Mouse (Mus musculus) induced T-regulatory cell, adult 2 months (primary cell): ENCODE measurements around the gene Rpl7l1.
A peak's percentile ranks its signal among the peaks of the same experiment; 100 is the strongest.

Experiments
- DNase-seq: peaks from one replicate; pipeline ENCODE4 v3.0.0-alpha.2; 2012; ENCODE audit warnings: low read depth

Rpl7l1 gene

DNA sequence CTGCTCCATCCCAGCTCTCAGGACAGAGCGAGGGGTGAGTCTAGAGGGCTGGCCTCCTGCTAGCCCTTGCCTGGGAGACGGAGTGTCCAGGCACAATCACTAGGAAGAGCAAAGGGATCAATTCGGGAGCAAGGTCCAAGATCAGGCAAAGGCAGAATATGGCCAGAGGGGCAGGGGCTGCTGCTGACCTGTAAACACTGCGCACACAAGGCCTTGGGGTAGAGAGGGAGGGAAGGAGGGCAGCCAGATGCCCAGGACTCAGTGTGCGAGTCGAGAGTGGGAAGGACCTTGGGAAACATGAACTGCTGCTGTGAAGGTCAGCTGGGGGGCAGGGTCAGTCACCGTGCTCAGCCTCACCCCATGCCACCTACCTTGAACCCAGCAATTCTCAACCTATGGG is 47.2 kb downstream of the Rpl7l1 start:
- DNase-seq: no peak

DNA sequence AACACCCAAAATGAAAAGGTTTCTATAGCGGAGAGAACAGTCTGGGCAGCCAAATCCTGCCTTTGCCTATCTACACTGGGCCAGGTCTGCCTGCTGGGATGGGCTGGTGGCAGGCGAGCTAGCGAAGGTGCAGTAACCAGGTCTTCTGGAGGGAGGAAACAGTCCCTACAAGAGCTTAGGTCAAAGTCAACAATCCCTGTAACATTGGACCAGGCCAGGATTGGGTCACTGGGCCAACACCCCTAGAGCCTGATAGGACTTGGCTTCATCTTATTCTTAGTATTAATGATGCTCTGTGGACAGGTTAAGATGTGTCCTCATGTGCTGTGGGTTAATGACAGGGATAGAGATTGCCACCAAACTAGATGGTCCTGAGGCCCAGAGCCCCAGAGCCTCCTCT is 48.4 kb downstream of the Rpl7l1 start:
- DNase-seq: no peak

DNA sequence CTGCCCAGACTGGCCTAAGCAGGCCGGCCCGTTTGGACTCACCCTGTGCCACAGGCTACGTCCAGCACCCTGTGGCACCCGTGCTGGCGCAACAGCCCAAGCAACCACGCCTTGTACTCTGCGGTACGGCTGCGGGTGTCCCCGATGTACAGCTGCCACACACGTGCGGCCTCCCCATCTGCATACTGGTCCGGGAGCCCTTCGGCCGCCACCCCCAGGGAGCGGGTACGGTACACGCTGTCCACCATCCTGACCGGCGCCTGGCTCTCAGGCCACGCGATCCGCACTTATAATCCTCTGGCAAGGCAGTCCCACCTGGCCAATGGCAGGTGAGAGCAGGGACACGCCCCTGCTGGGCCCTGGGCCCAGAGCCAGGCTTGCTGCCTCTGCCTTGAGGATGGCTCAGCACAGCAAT is 53.6 kb downstream of the Rpl7l1 start, which contains the start of gene Gnmt:
Gene Gnmt, minus strand, starts transcription at position 265 of the 415 bp plus-strand sequence.
- no peak for DNase-seq

DNA sequence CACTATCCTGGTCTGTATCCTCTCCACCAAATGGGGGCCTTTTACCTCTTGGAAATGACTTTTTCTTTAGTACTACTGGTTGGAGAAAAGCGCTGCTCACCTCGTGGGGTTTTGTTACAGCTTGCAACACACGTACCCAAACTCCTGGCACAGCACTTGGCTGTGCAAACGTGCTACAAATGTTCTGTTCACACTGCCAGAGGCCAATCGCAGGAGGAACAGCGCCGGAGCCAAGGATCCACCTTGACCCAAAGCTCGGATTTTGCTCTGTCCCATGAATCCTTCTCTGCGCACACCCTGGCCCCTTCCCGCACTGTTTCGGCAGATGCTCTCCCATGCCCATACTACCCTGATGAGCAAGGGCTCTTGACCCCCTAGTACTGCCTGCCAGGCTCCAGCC is 54.0 kb downstream of the Rpl7l1 start:
- DNase-seq: no peak

DNA sequence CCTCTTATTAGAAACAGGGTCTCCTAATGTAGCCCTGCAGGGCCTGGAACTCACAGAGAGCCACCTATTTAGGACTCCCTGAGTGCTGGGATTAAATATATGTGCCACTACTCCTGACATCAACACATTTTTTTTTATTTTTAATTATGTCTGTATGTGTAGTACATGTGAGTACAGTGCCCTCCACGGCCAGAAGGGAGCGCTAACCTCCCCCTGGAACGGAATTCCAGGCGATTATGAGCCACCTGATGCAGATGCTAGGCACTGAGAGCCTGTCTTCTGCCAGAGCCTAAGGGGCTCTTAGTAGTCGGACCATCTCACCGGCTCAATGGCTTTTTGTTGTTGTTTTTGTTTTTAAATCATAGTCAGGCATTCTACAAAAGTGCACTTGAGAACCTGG is 54.5 kb downstream of the Rpl7l1 start:
- no peak for DNase-seq

DNA sequence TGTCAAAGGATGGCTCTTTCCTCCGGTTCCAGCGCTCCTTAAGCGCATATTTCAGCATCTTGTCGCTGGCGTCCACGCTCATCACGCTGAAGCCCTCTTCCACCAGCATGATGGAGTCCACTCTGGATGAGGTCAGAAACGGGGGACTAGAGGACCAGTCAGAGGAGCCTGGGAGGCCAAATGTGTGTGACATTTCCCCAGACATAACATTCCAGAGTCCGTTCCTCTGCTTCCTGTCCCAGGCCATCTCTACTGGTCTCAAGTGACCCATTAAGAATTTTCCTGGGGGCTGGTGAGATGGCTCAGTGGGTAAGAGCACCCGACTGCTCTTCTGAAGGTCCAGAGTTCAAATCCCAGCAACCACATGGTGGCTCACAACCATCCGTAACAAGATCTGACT is 55.2 kb downstream of the Rpl7l1 start:
- DNase-seq: no peak

DNA sequence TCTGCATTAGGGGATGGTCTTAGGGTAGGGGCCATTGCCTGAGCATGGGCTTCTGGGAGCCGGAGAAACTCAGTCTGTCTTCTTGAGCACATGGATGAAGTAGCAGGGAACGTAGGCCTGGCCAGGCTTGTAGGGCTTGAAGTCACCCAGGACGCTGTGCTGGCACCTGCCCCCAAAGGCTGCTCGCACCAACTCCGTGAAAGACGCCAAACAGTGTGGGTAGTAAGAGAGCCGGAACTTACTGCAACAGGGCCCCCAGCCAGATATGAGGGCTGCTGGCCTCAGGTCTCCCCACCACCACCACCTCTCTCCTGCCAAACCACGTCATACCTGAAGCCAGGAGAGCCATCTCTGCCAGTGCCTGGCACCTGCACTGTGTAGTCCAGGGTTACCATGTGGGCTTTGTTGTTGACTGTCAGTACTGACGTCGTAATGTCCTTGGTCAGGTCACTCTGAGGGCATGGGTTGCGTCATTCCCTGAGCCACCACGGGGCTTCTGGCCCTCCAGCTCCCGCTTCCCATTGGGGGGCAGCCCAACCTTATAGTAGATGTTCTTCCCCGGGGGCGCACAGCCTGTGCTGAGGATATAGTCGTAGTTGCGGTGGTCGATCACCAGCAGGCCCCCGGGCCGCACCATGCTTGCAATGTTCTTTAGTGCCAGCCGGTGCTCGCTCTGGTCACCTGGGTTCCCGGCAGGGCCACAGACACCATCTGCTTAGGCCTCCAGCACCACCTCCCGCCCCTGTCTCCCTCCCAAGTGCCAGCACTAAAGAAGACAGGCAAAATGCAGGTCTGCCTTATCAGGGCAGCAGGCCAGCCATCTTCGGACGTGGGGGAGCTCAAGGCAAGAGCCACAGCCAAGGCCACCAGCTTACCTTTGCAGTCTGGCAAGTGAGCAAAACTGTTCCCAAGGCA is 56.5 kb downstream of the Rpl7l1 start:
- DNase-seq: no peak

DNA sequence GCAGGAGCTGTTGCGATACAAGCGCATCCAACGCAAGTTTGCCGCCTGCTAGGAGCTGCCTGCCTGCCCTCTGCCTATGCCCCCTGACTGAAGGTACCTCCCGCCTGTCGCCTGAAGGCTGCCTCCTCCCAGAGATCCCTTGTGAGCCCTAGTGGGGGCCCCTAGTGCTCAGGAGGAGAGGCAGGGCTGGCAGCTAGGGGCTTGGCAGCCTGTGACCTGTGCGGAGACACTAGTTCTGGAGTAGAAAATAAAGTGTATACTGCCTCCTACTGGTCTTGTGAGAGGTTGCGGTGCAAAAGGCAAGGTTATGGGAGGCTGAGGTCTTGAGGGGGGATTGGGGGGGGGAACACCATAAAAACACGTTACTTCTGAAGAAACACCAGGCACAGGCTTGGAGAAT is 57.2 kb downstream of the Rpl7l1 start:
- DNase-seq: peak; percentile 75

DNA sequence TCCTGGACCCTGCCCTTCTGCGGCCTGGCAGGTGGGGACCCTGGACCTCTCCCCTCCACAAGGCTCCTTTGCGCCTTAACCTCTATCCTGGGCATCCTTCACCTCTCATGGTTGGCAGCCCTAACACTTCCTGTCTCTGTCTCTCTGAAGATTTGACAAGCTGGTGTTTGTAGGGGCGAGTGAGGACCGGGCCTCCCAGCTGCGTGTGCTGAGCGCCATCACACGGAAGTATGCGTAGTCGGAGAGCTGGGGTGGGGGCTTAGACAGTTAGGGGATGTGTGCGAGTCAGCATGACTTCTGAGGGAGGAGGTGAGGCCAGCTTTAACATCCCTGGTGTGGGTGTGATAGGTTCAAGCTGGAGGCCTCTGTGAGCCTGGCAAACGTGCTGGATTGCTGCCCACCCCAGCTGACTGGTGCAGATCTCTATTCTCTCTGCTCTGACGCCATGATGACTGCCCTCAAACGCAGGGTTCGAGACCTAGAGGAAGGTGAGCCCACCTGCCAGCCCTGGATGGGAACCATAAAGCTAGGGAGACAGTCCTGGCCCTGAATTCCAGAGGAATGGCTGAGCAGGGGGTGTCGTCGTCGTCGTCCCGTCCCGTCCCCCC is 57.9 kb downstream of the Rpl7l1 start:
- no peak for DNase-seq
